Mouse (Mus musculus): Measurements from ENCODE around the gene Pank2. TPM values are rescaled to one million over a fixed set of nuclear protein-coding genes. Genes with fewer than 3 reads are reported as not detected.
"Not testable (repeated sequence)": the region's sequence is repeated elsewhere in the genome, so short reads cannot be mapped to it uniquely, and the experiment has no call there.

Gene Pank2
- polyA plus RNA-seq, 1 experiment from 2014 or later: 57.0 TPM

DNA sequence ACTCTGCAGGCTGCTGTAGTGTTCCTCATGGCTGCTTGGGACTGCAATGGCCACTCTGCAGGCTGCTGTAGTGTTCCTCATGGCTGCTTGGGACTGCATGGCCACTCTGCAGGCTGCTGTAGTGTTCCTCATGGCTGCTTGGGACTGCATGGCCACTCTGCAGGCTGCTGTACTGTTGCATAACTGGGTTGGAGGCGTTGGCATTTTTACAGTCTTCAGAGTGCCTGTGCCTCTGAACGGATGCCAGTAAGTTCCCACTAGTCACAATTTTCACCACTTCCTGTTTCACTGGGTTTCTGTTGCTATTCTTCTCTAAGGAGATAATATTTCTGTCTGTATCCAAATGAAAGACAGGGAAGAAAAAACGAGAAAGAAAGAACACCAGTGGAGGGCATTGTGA, 58.9 kb downstream of the Pank2 start:
- H3K4me3 ChIP-seq (ENCODE audit: low read depth, low read length); H3K27ac ChIP-seq (replicated peaks; ENCODE audit: low read depth, low read length); DNase-seq (ENCODE audit: low spot score); H3K9ac ChIP-seq (ENCODE audit: low read length); ATAC-seq (ENCODE audit: insufficient number of reproducible peaks, low FRiP score, low TSS enrichment, low read depth); H3K4me2 ChIP-seq (ENCODE audit: low read depth, severe bottlenecking); H3K9me3 ChIP-seq (ENCODE audit: control insufficient read depth, low read length); H3K27me3 ChIP-seq (ENCODE audit: control insufficient read depth, insufficient read depth, low read length); H3K36me3 ChIP-seq (ENCODE audit: control insufficient read depth, insufficient read depth, low read length); H3K4me1 ChIP-seq (ENCODE audit: control insufficient read depth, insufficient read depth, low read length): not testable (repeated sequence)
- 46% methylated on average over 3 of the region's 3 CpGs for WGBS

DNA sequence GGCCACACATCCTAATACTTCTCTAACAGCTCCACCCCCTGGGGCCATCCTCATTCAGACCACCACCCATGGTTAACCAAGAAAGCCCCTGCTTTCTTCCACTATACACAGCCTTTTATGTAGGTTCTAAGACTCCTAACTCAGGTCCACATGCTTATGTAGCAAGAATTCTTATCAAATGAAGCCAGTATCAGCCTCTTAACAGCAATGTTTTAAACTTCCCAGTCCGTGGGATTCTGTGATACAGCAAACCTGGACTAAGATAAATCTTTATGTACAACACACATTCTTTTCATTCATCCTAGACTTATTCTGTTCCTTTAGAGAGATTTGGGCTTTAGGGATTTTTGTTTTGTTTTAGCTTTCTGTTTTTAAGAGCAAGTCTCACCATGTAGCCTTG, 61.4 kb downstream of the Pank2 start:
- no peaks in the 10 kb centered on the region for H3K27me3 ChIP-seq (ENCODE audit: control insufficient read depth, insufficient read depth, low read length)
- ATAC-seq (ENCODE audit: insufficient number of reproducible peaks, low FRiP score, low TSS enrichment, low read depth) (no peak), DNase-seq (ENCODE audit: low spot score) (no peak)
- WGBS: 86% methylated on average over 1 of the region's 1 CpGs
- H3K9ac ChIP-seq (ENCODE audit: low read length): no peak overlapping the region
- no peaks in the 10 kb centered on the region for H3K4me1 ChIP-seq (ENCODE audit: control insufficient read depth, insufficient read depth, low read length)
- no peaks in the 10 kb centered on the region for H3K9me3 ChIP-seq (ENCODE audit: control insufficient read depth, low read length)
- H3K36me3 ChIP-seq (ENCODE audit: control insufficient read depth, insufficient read depth, low read length): no peaks in the 10 kb centered on the region
- H3K4me2 ChIP-seq (ENCODE audit: low read depth, severe bottlenecking): no peak overlapping the region
- no peak overlapping the region for H3K27ac ChIP-seq (replicated peaks; ENCODE audit: low read depth, low read length)
- H3K4me3 ChIP-seq (ENCODE audit: low read depth, low read length): no peak overlapping the region

GRCm38 (mm10) chr2:131326044-131326443, 63.7 kb downstream of the Pank2 start:
- H3K9me3 ChIP-seq (ENCODE audit: control insufficient read depth, low read length): no peaks in the 10 kb centered on the region
- ATAC-seq (ENCODE audit: insufficient number of reproducible peaks, low FRiP score, low TSS enrichment, low read depth): no peak
- H3K27me3 ChIP-seq (ENCODE audit: control insufficient read depth, insufficient read depth, low read length): no peaks in the 10 kb centered on the region
- 71% methylated on average over 3 of the region's 3 CpGs for WGBS
- H3K4me2 ChIP-seq (ENCODE audit: low read depth, severe bottlenecking): no peak overlapping the region
- H3K9ac ChIP-seq (ENCODE audit: low read length): no peak overlapping the region
- no peak for DNase-seq (ENCODE audit: low spot score)
- H3K4me1 ChIP-seq (ENCODE audit: control insufficient read depth, insufficient read depth, low read length): no peaks in the 10 kb centered on the region
- no peak overlapping the region for H3K4me3 ChIP-seq (ENCODE audit: low read depth, low read length)
- H3K27ac ChIP-seq (replicated peaks; ENCODE audit: low read depth, low read length): no peak overlapping the region
- H3K36me3 ChIP-seq (ENCODE audit: control insufficient read depth, insufficient read depth, low read length): no peaks in the 10 kb centered on the region

GRCm38 (mm10) chr2:131328981-131329380, 66.7 kb downstream of the Pank2 start:
- H3K27me3 ChIP-seq (ENCODE audit: control insufficient read depth, insufficient read depth, low read length): no peaks in the 10 kb centered on the region
- WGBS: 90% methylated on average over 1 of the region's 1 CpGs
- no peak overlapping the region for H3K9ac ChIP-seq (ENCODE audit: low read length)
- H3K4me1 ChIP-seq (ENCODE audit: control insufficient read depth, insufficient read depth, low read length): no peaks in the 10 kb centered on the region
- DNase-seq (ENCODE audit: low spot score): no peak
- H3K36me3 ChIP-seq (ENCODE audit: control insufficient read depth, insufficient read depth, low read length): no peaks in the 10 kb centered on the region
- ATAC-seq (ENCODE audit: insufficient number of reproducible peaks, low FRiP score, low TSS enrichment, low read depth): no peak
- no peak overlapping the region for H3K4me2 ChIP-seq (ENCODE audit: low read depth, severe bottlenecking)
- H3K27ac ChIP-seq (replicated peaks; ENCODE audit: low read depth, low read length): no peak overlapping the region
- no peaks in the 10 kb centered on the region for H3K9me3 ChIP-seq (ENCODE audit: control insufficient read depth, low read length)
- no peak overlapping the region for H3K4me3 ChIP-seq (ENCODE audit: low read depth, low read length)

- Histone ChIP-seq H3K9ac (ENCODE audit: low read length) (no peak overlapping the region), H3K4me2 (ENCODE audit: low read depth, severe bottlenecking) (no peak overlapping the region), H3K36me3 (ENCODE audit: control insufficient read depth, insufficient read depth, low read length) (no peaks in the 10 kb centered on the region), H3K4me1 (ENCODE audit: control insufficient read depth, insufficient read depth, low read length) (no peaks in the 10 kb centered on the region), H3K4me3 (ENCODE audit: low read depth, low read length) (no peak overlapping the region), H3K27ac (replicated peaks; ENCODE audit: low read depth, low read length) (no peak overlapping the region), H3K9me3 (ENCODE audit: control insufficient read depth, low read length) (no peaks in the 10 kb centered on the region), H3K27me3 (ENCODE audit: control insufficient read depth, insufficient read depth, low read length) (no peaks in the 10 kb centered on the region)
- 88% methylated on average over 3 of the region's 3 CpGs for WGBS
- no peak for ATAC-seq (ENCODE audit: insufficient number of reproducible peaks, low FRiP score, low TSS enrichment, low read depth)
- no peak for DNase-seq (ENCODE audit: low spot score)
Measured at GRCm38 (mm10) chr2:131330548-131330947, 68.3 kb downstream of the Pank2 start.

DNA sequence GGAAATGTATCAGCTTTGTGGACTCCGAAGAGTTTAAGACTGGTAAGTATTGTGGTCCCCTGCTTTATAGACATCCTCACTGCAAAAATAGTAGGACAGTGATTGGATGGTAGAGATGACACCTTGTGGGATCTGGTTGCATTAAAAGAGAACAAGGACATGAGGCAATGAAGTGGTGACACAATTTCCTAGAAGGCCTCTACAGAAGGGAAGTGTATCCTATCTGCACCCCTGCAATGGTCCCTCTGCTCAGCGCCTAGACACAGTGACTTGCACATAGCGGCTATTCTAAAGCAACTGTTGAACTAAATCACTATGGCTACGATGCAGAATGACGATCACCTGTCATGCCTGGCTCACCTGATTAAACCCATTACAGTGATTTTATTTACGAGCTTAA, 75.3 kb downstream of the Pank2 start:
- Histone ChIP-seq H3K36me3 (ENCODE audit: control insufficient read depth, insufficient read depth, low read length) (no peaks in the 10 kb centered on the region), H3K4me3 (ENCODE audit: low read depth, low read length) (no peak overlapping the region), H3K9ac (ENCODE audit: low read length) (no peak overlapping the region), H3K27me3 (ENCODE audit: control insufficient read depth, insufficient read depth, low read length) (no peaks in the 10 kb centered on the region), H3K4me1 (ENCODE audit: control insufficient read depth, insufficient read depth, low read length) (no peaks in the 10 kb centered on the region), H3K4me2 (ENCODE audit: low read depth, severe bottlenecking) (no peak overlapping the region), H3K9me3 (ENCODE audit: control insufficient read depth, low read length) (no peaks in the 10 kb centered on the region), H3K27ac (replicated peaks; ENCODE audit: low read depth, low read length) (no peak overlapping the region)
- WGBS: 77% methylated on average over 6 of the region's 6 CpGs
- DNase-seq (ENCODE audit: low spot score): no peak
- ATAC-seq (ENCODE audit: insufficient number of reproducible peaks, low FRiP score, low TSS enrichment, low read depth): no peak

GRCm38 (mm10) chr2:131344449-131344848, 82.2 kb downstream of the Pank2 start:
- H3K27me3 ChIP-seq (ENCODE audit: control insufficient read depth, insufficient read depth, low read length): no peaks in the 10 kb centered on the region
- ATAC-seq (ENCODE audit: insufficient number of reproducible peaks, low FRiP score, low TSS enrichment, low read depth) (no peak), DNase-seq (ENCODE audit: low spot score) (no peak)
- no peak overlapping the region for H3K4me2 ChIP-seq (ENCODE audit: low read depth, severe bottlenecking)
- H3K9me3 ChIP-seq (ENCODE audit: control insufficient read depth, low read length): no peaks in the 10 kb centered on the region
- 86% methylated on average over 3 of the region's 3 CpGs for WGBS
- no peaks in the 10 kb centered on the region for H3K4me1 ChIP-seq (ENCODE audit: control insufficient read depth, insufficient read depth, low read length)
- H3K4me3 ChIP-seq (ENCODE audit: low read depth, low read length): no peak overlapping the region
- H3K27ac ChIP-seq (replicated peaks; ENCODE audit: low read depth, low read length): no peak overlapping the region
- H3K36me3 ChIP-seq (ENCODE audit: control insufficient read depth, insufficient read depth, low read length): no peaks in the 10 kb centered on the region
- no peak overlapping the region for H3K9ac ChIP-seq (ENCODE audit: low read length)

GRCm38 (mm10) chr2:131345556-131345955, 83.3 kb downstream of the Pank2 start:
- Histone ChIP-seq H3K36me3 (ENCODE audit: control insufficient read depth, insufficient read depth, low read length) (no peaks in the 10 kb centered on the region), H3K4me1 (ENCODE audit: control insufficient read depth, insufficient read depth, low read length) (no peaks in the 10 kb centered on the region), H3K27ac (replicated peaks; ENCODE audit: low read depth, low read length) (no peak overlapping the region), H3K9ac (ENCODE audit: low read length) (no peak overlapping the region), H3K9me3 (ENCODE audit: control insufficient read depth, low read length) (no peaks in the 10 kb centered on the region), H3K4me2 (ENCODE audit: low read depth, severe bottlenecking) (no peak overlapping the region), H3K27me3 (ENCODE audit: control insufficient read depth, insufficient read depth, low read length) (no peaks in the 10 kb centered on the region), H3K4me3 (ENCODE audit: low read depth, low read length) (no peak overlapping the region)
- no peak for ATAC-seq (ENCODE audit: insufficient number of reproducible peaks, low FRiP score, low TSS enrichment, low read depth)
- whole genome bisulfite sequencing: 76% methylated on average over 3 of the region's 3 CpGs
- no peak for DNase-seq (ENCODE audit: low spot score)

Data from limb, embryonic 11.5 days (tissue).